Mouse (Mus musculus) neural tube, embryonic 10.5 days (tissue): ENCODE results near the gene Slc1a7.

Source experiments
- DNase-seq: peaks from one replicate; pipeline ENCODE4 v3.0.0-alpha.2; 2017; ENCODE audit warnings: low spot score; ENCODE audit errors: extremely low spot score

The Slc1a7 gene

DNA sequence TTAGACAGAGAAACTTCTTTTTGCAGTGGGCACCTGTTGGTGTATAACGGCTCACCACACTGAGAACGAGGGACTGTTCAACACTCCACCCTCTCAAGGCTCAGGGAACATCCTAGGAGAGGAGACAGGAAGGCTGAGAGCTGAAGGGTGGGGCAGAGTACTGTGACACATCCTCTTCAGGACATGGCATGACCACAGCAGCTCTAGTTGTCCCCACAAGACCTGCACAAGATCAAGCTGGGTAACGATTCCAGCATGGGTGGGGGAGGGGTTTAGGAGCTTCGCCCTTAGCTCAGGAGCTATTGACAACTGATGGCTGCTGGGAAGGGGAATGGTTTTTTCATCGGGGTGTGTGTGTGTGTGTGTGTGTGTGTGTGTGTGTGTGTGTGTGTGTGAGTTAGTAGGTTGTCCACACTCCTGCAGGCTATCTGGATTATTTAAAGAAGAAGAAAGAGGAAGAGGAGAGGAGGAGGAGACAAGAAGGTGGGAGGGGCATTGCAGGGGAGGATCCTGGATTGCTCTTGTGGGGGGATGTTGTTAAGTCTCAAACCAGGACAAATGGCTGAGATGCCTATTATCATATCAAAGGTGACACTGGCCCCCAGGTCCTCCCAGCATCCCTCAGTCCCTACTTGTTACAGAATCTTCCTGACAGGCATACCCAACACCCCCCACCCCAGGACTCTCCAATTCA, 1.6 kb upstream of the Slc1a7 start:
- no peak for DNase-seq

DNA sequence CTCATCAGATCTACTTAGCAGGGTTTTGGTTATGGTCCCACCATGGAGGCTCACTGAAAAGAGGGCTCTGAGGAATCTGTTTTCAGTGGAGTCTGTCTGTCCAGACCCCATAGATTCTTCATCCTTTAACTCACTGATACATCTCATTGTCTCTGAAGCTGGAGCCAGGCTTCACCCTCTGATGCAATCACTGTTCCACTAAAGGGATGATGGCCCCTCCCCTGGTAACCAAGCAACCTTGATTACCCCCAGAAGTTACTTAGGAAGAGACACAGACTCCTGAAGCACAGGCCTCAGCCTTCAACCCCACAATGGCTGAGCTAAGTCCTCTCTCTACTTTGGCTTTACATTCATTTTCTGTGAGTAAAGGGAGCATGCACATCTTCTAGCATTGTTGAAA, 1.6 kb downstream of the Slc1a7 start:
- DNase-seq = no peak

DNA sequence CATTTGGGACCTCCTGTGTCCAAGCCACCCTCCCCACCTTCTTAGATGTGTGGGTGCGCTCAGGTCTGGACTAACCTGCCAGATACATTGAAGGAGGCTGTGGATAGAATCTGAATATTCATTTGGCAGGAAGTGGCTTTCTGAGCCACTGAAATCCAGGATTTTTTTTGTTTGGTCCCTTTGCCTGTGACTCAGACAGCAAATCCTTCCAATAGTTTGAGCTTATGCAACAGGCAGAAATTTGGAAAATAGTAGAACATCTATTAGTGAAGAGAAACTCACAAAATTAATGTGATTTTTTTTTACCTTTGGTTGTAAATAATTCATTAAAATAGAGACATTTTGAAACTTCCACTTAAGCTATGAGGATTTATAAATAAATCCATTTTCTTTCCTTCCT, 3.0 kb downstream of the Slc1a7 start:
- no peak for DNase-seq

GRCm38 (mm10) chr4:107974527-107974926, 6.4 kb downstream of the Slc1a7 start:
- DNase-seq = no peak

- DNase-seq = no peak
Observed at GRCm38 (mm10) chr4:107975004-107975403, 6.9 kb downstream of the Slc1a7 start.

DNA sequence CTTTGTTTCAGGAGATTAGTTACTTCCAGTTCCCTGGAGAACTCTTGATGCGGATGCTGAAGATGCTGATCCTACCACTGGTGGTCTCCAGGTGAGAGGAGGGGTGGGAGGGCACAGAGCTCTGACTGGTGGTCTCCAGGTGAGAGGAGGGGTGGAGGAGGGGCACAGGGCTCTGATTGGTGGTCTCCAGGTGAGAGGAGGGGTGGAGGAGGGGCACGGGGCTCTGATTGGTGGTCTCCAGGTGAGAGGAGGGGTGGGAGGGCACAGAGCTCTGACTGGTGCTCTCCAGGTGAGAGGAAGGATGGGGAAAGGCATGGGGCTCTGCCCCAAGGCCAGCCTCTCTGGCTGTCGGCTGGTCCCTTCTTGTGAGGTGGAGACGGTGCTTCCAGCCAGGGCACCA, 9.5 kb downstream of the Slc1a7 start:
- no peak for DNase-seq

GRCm38 (mm10) chr4:107979530-107979929, 11.4 kb downstream of the Slc1a7 start:
- no peak for DNase-seq

GRCm38 (mm10) chr4:107980002-107980600, 12.0 kb downstream of the Slc1a7 start:
- DNase-seq = no peak

DNA sequence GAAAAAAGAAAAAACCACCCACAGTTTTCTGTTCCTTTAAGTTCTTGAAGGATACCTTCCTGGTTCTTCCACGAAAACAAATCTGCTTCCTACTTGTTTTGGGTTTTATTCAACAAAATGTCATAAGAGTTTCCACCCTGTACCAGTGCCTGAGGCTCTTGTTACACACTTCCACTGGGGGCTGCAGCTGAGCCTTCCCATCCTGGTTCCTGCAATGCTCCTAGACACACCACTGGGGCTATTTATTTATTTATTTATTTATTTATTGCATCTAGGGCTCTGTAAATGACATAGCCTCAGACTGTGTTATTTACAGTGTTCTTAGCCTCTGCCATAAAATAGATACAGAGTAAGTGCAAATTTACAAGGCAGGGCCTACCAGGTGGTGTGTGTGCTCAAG, 15.6 kb downstream of the Slc1a7 start:
- DNase-seq = no peak

GRCm38 (mm10) chr4:107984282-107984981, 16.3 kb downstream of the Slc1a7 start:
- no peak for DNase-seq

DNA sequence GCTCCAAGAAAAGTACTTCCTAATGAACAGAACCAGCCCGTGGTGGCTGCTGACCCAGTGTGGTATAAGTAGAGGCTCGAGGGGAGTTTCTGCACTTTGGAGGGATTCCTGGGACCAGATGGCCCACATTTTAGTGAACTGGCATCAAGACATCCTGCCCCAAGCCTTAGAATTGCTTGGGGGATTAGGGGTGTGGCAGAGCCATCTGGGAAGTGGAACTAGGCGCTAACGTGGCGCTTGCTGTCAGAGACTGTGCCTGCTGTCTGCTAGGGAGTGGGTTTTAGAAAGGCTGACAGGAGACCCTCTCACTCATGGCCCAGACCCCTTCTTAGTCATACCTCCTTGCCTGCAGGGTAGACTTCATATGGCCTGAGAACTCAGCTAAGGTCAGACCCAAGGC, 17.7 kb downstream of the Slc1a7 start:
- DNase-seq = no peak

- DNase-seq = no peak
Observed at GRCm38 (mm10) chr4:107986386-107987168, 18.4 kb downstream of the Slc1a7 start.

GRCm38 (mm10) chr4:107988931-107989330, 20.8 kb downstream of the Slc1a7 start:
- no peak for DNase-seq

DNA sequence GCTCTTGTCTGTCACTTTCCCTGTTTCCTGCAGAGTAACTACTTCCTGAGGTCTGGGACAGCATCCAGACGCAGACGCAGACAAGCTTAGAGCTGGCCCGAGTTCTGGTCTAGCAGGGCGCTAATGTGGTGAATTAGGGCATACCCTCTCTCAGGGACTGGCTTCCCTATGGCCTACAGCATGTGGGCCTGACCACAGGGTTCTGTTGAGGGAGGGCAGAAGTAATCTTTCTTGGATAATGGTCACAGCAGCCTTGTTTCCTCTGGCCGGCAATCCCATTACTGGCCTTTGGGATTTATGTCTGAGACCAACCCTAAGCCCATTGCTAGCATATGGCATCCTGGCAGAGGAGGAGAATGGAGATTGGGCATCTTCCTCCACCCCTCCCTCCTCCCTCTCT, 22.7 kb downstream of the Slc1a7 start:
- no peak for DNase-seq

DNA sequence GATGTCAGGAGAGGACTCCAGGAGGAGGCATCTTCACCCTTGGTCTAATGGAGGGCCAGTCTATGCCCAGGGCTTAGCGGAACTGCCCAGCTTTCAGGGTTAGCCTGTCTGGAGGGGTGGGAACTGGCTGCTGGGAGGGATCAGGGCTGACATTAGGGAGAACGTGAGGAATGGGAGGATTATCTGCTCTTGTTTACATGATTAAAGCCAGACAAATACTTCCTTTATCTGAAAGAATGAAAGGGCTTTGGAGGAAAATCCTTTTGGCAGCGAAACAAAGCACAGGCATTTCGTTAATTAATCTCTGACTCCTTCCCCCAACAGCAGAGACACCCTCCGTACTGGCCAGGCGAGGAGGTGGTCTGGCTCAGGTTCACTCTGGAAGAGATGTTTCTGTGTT, 23.7 kb downstream of the Slc1a7 start:
- no peak for DNase-seq

- no peak for DNase-seq
Observed at GRCm38 (mm10) chr4:107995011-107995410, 26.9 kb downstream of the Slc1a7 start.

DNA sequence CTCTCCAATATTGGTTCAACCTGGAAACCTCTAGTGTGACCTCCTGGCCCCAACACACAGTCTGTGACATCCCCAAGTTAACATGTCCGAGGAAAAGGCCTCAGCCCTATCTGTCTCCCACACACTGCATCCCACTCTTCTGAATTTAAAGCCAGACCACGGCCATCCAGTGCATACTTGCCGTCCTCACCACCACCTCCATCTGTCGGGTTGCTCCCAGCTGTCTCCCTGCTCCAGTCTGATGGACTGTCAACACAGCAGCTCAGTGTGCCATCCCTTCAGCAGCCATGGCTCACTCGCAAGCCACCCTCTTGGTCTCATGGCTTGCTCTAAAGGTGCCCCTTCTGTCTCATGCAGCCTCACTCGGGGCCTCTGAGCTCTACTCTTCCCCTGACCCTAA, 27.6 kb downstream of the Slc1a7 start:
- no peak for DNase-seq

DNA sequence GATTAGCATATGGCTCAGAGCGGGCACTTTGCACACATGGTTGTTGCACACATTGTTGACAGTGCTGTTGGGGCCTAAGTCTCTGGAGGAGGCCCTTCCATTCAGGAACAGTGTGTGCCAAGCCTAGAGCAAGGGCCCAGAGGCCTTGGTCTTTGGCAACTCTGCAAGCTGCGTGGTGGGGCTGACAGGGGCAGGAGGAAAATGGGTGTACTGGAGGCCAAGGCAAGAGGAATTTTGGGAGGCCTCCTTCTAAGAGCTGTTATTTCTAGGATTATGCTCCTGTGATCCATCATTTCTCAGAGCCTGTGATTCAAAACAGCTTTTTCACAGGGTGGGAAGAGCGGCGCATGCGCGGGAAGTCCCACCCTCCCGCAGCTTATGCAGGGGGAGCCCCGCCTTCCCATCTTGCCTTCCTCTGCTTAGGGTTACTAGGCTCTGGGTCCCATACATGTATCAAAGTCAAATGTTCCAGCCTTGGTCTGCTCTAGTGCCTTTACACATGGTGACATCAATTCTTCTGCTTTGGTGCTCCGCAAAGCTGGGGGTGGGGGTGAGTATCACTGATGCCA, 28.4 kb downstream of the Slc1a7 start:
- DNase-seq = no peak

GRCm38 (mm10) chr4:107998641-107999332, 30.7 kb downstream of the Slc1a7 start:
- no peak for DNase-seq

- no peak for DNase-seq
Observed at GRCm38 (mm10) chr4:107999380-107999779, 31.2 kb downstream of the Slc1a7 start.

DNA sequence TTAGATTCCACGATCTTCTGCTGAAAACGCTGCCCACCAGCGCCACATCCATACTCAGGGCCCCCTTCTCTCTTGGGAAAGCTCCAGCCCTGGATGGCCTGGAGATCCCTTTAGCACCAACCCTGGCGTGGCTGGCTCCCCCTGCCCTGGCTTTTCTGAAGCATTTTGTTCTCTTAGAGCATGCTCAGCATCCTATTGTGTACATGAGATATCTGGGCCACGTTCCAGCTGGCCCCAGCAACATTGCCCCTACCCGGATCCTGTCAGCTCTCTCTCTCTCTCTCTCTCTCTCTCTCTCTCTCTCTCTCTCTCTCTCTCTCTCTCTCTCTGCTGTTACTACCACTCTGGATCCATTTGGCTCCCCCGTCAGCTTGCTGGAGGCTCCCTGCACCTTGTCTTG, 37.2 kb downstream of the Slc1a7 start:
- no peak for DNase-seq
